Mouse (Mus musculus) kidney, adult 2 months (tissue): ENCODE results near the gene Abcb10.

Experiments
- CTCF ChIP-seq: fragments of 200-500 bp; conservative IDR thresholded peaks from 2 replicates; pipeline ENCODE4 v1.5.1; 2011; ENCODE audit warnings: low read depth, mild to moderate bottlenecking, control low read depth, low read length, moderate library complexity, mixed read lengths; ENCODE audit not compliant: insufficient read depth, insufficient read length
- POLR2A ChIP-seq: fragments of 200-500 bp; IDR thresholded peaks from one replicate; pipeline ENCODE4 v1.6.1; 2011; ENCODE audit warnings: low read depth, low read length, control low read depth

DNA sequence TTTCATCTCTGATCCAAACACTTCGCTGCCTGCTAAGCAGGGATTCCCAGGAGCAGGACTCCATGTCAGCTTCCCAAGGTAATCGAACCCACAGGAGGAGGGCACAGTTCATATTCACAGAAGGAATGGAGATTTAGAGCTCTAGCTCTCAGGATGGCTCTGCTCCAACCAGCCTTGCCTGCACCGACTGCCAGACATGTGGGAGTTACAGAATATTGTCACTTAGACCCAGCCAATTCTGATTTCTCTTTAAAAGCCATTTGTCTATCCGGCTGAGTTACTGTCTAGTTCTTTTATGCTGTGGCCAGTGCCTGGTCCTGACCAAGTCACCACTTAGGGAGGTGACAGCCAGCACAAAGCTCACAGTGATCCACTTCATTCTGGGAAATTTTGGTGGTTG, 1.2 kb downstream of the Abcb10 start:
- no peak for TF ChIP-seq CTCF
- TF ChIP-seq POLR2A, result no peak
